ENCODE assay signal across 22 mouse cellular contexts in the genomic region with DNA sequence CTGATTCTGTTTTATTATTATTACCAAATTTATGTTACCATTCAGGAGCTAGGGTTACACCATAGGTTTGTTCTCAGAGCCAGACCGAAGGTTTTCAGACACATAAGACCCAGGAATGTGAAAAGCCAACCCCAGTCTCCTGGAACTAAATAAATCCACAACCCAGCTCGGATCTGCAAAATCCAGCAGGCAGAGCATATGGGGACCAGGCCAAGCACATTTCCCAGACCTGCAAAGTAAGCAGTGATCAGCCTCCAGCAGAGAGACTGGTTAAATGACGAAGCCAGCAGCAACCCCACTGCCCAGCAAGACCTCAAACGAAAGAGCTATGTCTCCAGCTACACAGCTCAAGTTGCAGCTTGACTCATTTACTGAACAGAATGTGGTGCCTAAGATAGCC. TPM values are rescaled to one million over a fixed set of nuclear protein-coding genes. Genes with fewer than 3 reads are reported as not detected.
DNase-seq lines count a peak whose midpoint lies in the region; ATAC-seq and TF ChIP-seq lines count a peak whose summit lies in the region.
"Had no signal": no experiment of that assay in that cellular context is flagged by ENCODE, and none has a peak within 500 bp of the region (broad histone marks: within the 10 kb centered on the region; RNA-seq: fewer than 3 reads in every experiment).

No protein-coding gene starts in this region.

- no peak for DNase-seq in kidney, adult 2 months
- peak; percentile 17 for DNase-seq in forelimb bud, embryonic 11.5 days (ENCODE audit: low read depth, low spot score)
- DNase-seq in yolk sac, embryonic 10.5 days (ENCODE audit: low spot score) = peak; percentile 6
- no peak for DNase-seq in gastrocnemius, postnatal 25 days
- no peak for DNase-seq in frontal cortex, postnatal 10 days (ENCODE audit: low spot score in 2 of 2)
- DNase-seq: adrenal gland, adult 8-10 months; cerebellum, adult 18-20 months; heart, postnatal 14 days; kidney, postnatal 10 days; liver; thymus, postnatal 25 days had no signal

- H3K36me3 ChIP-seq in kidney, embryonic 15.5 days = no peaks in the 10 kb centered on the region
- no peaks in the 10 kb centered on the region for H3K36me3 ChIP-seq in kidney, adult 2 months (ENCODE audit: control insufficient read depth, insufficient read depth, low read length)
- H3K36me3 ChIP-seq in embryonic facial prominence, embryonic 13.5 days = no peaks in the 10 kb centered on the region
- H3K36me3 ChIP-seq: heart, embryonic 13.5 days; liver, embryonic 15.5 days; lung, embryonic 15.5 days; midbrain, embryonic 10.5 days had no signal

- no peak overlapping the region for H3K4me2 ChIP-seq in kidney, embryonic 15.5 days
- no peak overlapping the region for H3K4me2 ChIP-seq in embryonic facial prominence, embryonic 13.5 days
- H3K4me2 ChIP-seq: forebrain, embryonic 13.5 days; heart, embryonic 13.5 days; liver, embryonic 15.5 days; lung, embryonic 15.5 days had no signal

- WGBS in kidney, embryonic 15.5 days = 27% methylated on average over 4 of the region's 4 CpGs
- WGBS in kidney, adult 2 months = 56% methylated on average over 4 of the region's 4 CpGs
- 30% methylated on average over 4 of the region's 4 CpGs for WGBS in embryonic facial prominence, embryonic 13.5 days

- no peaks in the 10 kb centered on the region for H3K27me3 ChIP-seq in kidney, embryonic 15.5 days
- no peaks in the 10 kb centered on the region for H3K27me3 ChIP-seq in kidney, adult 2 months (replicated peaks; ENCODE audit: control insufficient read depth, insufficient read depth, low read length)
- H3K27me3 ChIP-seq in embryonic facial prominence, embryonic 13.5 days = no peaks in the 10 kb centered on the region
- H3K27me3 ChIP-seq: forebrain, embryonic 13.5 days; heart, embryonic 13.5 days; liver, embryonic 15.5 days; lung, embryonic 15.5 days had no signal

- ATAC-seq in kidney, embryonic 15.5 days (replicated peaks; ENCODE audit: low FRiP score) = 0 out of 2 replicates have a peak, but pooled peaks have one; percentile 22
- no peak for ATAC-seq in embryonic facial prominence, embryonic 13.5 days (ENCODE audit: insufficient number of reproducible peaks, insufficient read depth, low FRiP score, low TSS enrichment, low read depth)
- ATAC-seq: activated CD4-positive, CD25-positive, alpha-beta regulatory T cell, adult 4 months; forebrain, embryonic 13.5 days; hindbrain, postnatal 0 days; intestine, embryonic 16.5 days had no signal

- no peaks in the 10 kb centered on the region for H3K9me3 ChIP-seq in kidney, embryonic 15.5 days (replicated peaks)
- H3K9me3 ChIP-seq in embryonic facial prominence, embryonic 13.5 days = peaks cover 3% of the 10 kb centered on the region; the same call in 1 of the 2 replicates
- H3K9me3 ChIP-seq: forebrain, embryonic 13.5 days; heart, embryonic 13.5 days; liver, embryonic 15.5 days; lung, embryonic 15.5 days; midbrain, embryonic 10.5 days had no signal

- no peak overlapping the region for H3K9ac ChIP-seq in kidney, embryonic 15.5 days
- H3K9ac ChIP-seq in embryonic facial prominence, embryonic 13.5 days = no peak overlapping the region
- H3K9ac ChIP-seq: forebrain, embryonic 13.5 days; heart, embryonic 13.5 days; liver, embryonic 15.5 days; lung, embryonic 15.5 days had no signal

- no peak for TF ChIP-seq CTCF in kidney, adult 2 months (conservative IDR thresholded peaks at IDR 0.05; ENCODE audit: insufficient read depth, insufficient read length, low read depth, low read length)

- no peak overlapping the region for H3K4me3 ChIP-seq in kidney, embryonic 15.5 days (replicated peaks)
- no peak overlapping the region for H3K4me3 ChIP-seq in kidney, adult 2 months (ENCODE audit: insufficient read depth, low read depth, low read length)
- no peak overlapping the region for H3K4me3 ChIP-seq in embryonic facial prominence, embryonic 13.5 days
- H3K4me3 ChIP-seq: forebrain, embryonic 13.5 days; heart, embryonic 13.5 days; liver, embryonic 15.5 days; lung, embryonic 15.5 days; midbrain, embryonic 10.5 days had no signal

- TF ChIP-seq POLR2A in kidney, adult 2 months (IDR thresholded peaks at IDR 0.05; ENCODE audit: low read depth, low read length) = no peak

- H3K4me1 ChIP-seq in kidney, embryonic 15.5 days = no peaks in the 10 kb centered on the region
- no peaks in the 10 kb centered on the region for H3K4me1 ChIP-seq in kidney, adult 2 months (ENCODE audit: control insufficient read depth, insufficient read depth, low read length)
- H3K4me1 ChIP-seq in embryonic facial prominence, embryonic 13.5 days = peaks cover 7% of the 10 kb centered on the region; the same call in 1 of the 2 replicates
- H3K4me1 ChIP-seq: forebrain, embryonic 13.5 days; heart, embryonic 13.5 days; liver, embryonic 15.5 days; lung, embryonic 15.5 days; midbrain, embryonic 10.5 days had no signal

- no peak overlapping the region for H3K27ac ChIP-seq in kidney, embryonic 15.5 days
- no peak overlapping the region for H3K27ac ChIP-seq in kidney, adult 2 months (ENCODE audit: insufficient read depth, low read depth, low read length)
- H3K27ac ChIP-seq in embryonic facial prominence, embryonic 13.5 days = peak overlapping the region; percentile 14
- H3K27ac ChIP-seq: forebrain, embryonic 13.5 days; heart, embryonic 13.5 days; hindbrain, postnatal 0 days; liver, embryonic 15.5 days; lung, embryonic 15.5 days; macrophage; midbrain, embryonic 10.5 days had no signal

RNA-seq across cellular contexts. Expression of a gene that starts 43.9 kb away (rescaled TPM):
- 43.6 and 44.2 TPM in 2 replicates for polyA plus RNA-seq in kidney, embryonic 15.5 days (2015; fragmentation: Nextera tagmentation; extraction: Ambion mirVana)
- polyA plus RNA-seq in kidney, adult 2 months (2012; rRNA removed) = 35.2 and 37.8 TPM in 2 replicates
- 20.2 and 24.7 TPM in 2 replicates for polyA plus RNA-seq in embryonic facial prominence, embryonic 13.5 days (2015; fragmentation: Nextera tagmentation; extraction: Ambion mirVana)
- total RNA-seq in gastrocnemius, postnatal 25 days (2021) = under 1 TPM; 0.56 to 0.64 TPM

Comparison
In these comparisons a context has a peak if more than half of its experiments do, and no peak if none do; other contexts are left out.
1. DNase-seq: peak in forelimb bud, embryonic 11.5 days (single experiment) and yolk sac, embryonic 10.5 days (single experiment); none in kidney, adult 2 months (single experiment), gastrocnemius, postnatal 25 days (single experiment) and frontal cortex, postnatal 10 days (0 of 2).